Mouse (Mus musculus): ENCODE measurements around the gene Ear1.
"Not testable (repeated sequence)": the region's sequence is repeated elsewhere in the genome, so short reads cannot be mapped to it uniquely, and the experiment has no call there.

DNA sequence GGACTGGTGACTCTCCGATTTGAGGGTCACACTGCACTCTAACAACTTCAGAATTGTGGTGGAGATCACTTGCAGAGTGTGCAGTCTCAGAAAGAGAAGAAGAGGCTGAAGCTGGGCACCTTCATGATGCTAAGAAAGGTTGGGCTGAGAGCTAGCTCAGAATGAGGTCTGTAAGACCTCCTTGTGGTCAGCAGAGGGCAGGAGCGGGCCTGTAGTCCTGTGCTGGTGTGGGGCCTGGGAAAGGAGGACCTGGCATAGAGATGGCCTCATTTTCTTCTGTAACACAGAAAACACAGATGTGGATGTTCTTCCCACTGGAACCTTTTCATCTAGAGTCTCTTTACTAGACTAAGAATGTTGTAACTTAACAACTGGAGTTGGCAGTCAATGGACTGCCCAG lies 53.4 kb downstream of the Ear1 start:
- not testable (repeated sequence) for TF ChIP-seq CTCF, EP300 (IDR thresholded peaks at IDR 0.05; ENCODE audit: low read depth)

Data from liver, embryonic 14.5 days (tissue).